Mouse (Mus musculus) R1 (cell line): Measurements from ENCODE around the gene Jund.

Source experiments
- DNase-seq: peaks from one replicate; pipeline ENCODE4 v3.0.0-alpha.2; 2018; ENCODE audit warnings: low read depth, low spot score

Gene Jund

DNA sequence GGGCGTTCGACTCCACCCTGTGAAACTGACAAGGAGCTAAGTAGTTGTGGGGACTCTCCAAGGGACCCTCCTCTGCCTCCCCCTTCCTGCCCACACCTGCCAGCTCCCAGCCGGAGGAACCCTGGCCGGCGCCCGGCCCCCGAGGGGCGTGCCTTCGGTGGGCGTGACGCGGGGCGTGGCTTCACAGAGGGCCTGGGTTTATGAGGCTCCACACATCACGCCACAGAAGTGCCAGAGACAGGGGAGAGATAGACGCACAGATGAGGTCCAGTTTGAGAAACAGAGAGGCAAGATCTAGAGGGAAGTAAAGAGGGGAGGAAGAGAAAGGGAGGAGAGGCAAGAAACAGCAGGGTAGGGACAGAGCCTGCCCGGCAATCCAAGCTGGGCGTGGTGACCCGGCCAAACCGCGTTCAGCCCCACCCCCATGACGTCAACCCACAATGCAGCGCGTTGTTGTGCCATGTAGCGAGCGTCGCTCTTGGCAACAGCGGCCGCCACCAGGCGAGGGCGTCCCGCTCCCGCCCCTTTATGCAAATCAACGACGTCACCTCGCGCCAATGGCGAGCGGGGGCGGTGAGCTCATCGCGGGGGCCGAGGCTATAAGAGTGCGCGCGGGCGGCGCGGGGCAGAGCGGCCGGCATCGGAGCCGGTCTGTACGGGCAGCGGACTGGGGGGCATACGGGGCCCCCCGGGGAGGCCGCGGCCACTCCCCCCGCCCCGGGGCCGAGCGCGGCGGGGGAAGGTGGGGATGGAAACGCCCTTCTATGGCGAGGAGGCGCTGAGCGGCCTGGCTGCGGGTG lies at the start of gene Jund:
Gene Jund, plus strand, starts transcription at position 640 of the 800 bp plus-strand sequence.
- peak; percentile 98 for DNase-seq

GRCm38 (mm10) chr8:70649324-70649723 lies 49.4 kb upstream of the Jund start:
- peak; percentile 92 for DNase-seq

GRCm38 (mm10) chr8:70650351-70650750 lies 48.4 kb upstream of the Jund start:
- DNase-seq = no peak

DNA sequence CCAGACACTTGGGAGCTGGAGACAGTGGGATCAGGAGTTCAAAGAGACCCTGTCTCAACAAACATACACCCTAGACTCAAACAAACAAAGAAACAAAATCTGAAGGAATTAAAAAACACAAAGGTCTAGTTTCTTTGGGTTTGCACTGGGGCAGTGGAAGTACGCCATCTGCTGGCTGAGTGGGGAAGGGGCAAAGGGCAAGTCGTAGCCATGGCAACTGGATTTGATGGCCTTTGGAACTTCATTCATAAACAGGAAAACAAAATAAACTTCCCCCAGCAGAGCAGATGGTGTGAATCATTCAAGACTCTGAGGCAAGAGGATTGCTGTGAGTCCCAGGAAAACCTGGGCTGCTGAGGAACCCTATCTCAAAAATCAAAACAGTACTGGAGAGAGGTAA lies 45.5 kb upstream of the Jund start:
- peak; percentile 65 for DNase-seq

DNA sequence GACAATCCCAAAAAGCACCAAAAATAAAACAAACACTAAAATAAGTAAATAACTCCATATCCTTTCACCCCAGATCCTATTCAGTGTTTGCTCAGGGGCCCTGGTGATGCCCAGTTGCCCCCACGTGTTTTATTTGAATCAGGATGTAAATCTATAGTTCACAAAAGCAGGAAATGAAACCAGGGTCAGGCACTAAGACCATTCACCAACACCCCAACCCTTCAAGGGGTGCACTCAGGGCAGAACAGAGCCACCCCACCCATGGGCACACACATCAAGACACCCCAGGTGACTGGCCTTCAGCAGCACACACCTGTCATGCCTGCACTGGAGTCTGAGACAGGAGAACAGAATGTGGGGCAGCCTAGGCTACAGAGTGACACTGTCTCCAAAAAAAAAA lies 44.6 kb upstream of the Jund start:
- no peak for DNase-seq

- DNase-seq = no peak
These were observed 43.3 kb upstream of the Jund start for GRCm38 (mm10) chr8:70655469-70655868.

GRCm38 (mm10) chr8:70656193-70656790 lies 42.5 kb upstream of the Jund start:
- DNase-seq = no peak

DNA sequence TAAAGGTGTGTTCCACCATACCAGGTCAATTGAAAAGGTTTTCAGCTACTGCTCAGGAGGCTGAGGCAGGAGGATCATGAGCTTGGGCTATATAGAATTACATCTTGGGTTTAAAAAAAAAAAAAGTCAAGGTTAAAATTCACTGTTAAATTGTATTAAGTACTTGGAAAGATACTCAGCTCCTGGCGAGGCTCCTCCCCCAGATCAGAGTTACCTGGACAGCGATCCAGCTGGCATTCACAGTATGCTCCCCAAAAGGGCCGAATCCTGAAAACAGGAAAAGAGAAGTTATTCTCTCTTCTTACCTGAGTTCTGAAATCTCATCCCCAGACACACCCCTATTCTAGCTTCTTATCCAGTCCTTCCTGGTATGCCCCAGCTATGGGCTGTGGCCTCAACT lies 41.5 kb upstream of the Jund start:
- no peak for DNase-seq

DNA sequence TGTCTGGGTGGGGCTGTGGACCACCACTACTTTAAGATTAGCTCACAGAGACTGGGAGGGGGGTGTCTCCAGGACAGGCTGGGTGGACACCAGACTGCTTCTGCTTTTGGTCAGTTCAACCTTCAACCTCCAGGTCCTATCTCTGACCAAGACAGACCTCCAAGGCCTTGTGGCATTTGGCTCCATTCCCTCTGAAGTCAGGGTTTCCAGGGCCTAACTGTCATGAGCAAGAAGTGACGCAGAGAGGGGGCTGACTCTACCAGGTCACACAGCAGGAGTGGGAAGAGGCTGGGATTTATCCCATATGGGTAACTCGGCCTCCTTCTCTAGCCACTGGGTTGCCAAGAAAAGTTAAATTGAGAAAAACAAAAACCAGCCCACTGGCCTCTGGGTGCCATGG lies 41.0 kb upstream of the Jund start:
- no peak for DNase-seq

DNA sequence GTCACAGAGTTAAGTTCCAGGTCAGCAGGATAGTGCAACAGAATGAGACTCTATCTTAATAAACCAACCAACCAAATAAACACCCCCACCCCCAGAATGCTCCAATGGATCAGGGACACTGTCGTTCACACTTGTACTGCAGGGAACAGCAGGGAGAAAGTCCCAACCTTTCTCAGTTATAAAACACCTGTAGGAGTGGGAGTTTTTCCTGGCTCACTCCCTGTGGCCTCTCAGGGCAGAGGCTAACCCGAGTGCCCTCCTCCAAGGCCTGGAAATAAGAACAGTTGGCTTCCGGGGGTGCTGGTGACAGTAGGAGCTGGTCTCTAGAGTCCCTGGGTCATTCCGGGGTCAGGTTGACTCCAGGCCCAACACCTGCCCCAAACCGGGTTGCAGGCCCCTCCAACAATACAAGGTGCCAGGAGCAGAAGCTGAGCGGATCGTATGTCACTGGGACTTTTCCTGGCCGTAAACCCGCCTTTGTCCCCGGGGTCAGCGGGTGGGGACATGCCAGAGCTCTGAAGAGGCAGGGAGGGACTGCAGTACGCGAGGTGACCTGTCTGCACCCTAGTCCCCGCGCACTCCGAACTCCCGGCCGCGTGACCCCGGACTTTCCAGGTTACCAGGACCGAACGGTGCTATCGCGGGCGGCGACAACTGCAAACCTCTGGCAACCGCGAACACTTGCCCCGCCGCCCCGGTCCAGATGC lies 39.7 kb upstream of the Jund start:
- no peak for DNase-seq

DNA sequence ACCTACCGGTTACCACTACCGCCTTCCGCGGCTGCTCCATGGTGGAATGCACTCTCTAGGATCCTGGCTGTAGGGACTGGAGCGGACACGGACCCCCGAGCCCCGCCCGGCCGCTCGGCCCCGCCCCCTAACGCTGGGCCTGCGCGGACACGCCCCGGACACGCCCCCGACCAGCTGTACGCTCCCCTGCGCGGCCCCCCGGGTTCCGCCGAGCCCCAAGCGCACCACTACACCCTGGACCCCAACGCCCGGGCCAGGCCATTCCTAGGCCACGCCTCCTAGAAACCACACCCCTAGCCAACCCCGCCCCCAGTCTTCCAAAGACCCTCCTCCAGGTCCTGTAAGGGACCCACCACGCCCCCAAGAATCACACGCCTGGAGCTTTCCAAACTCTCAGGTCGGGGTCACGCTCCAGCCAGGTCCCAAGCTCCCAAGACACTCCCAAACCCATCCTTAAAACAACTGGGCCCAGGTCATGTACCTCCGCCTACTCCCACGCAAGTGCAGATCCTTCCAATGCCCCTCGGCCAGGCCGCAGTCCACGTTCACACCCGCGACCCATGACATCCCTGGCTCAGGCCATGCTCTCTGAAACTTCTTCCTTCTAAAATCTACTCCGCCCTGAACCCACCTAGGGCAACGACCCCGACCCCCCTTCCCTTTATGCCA lies 39.0 kb upstream of the Jund start:
- peak; percentile 98 for DNase-seq

DNA sequence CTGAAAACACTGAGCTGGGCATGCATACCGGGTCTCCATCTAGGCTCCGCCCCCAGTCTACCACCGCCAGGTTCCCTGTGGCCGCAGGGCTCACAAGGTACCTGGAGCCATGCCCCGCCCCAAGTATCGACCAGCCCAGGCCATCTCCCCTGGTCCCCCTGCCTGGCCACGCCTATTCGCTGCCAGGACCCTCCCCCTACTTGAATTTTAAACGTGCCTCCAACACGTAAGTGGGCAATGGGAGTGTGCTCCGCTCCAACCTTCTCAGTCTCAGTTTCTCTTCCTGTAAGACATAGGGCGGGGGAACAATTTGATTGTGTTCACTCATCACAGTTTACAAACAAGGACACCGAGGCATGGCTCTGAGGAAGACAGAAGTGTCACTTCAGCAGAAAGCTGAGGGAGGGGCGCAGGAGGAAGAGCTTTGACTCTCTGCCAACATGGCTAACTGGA lies 38.5 kb upstream of the Jund start, which contains the start of gene Pgpep1:
Gene Pgpep1, minus strand, starts transcription at position 116 of the 453 bp plus-strand sequence.
- peak; percentile 97 for DNase-seq

GRCm38 (mm10) chr8:70663691-70664090 lies 35.1 kb upstream of the Jund start:
- DNase-seq = no peak

DNA sequence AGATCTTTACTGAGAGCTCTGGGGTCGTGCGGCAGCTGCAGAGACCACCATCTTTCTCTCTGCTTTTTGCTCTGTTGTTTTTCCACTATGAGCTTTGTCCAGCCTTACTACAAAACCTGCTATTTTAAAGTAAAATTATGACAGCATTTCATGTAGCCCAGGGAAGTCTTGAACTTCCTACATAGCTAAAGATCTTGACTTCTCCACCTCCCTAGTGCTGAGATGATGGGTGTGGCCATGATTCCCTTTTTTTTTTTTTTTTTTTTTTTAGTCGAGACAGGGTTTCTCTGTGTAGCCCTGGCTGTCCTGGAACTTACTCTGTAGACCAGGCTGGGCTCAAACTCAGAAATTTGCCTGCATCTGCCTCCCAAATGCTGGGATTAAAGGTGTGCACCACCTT lies 34.1 kb upstream of the Jund start:
- DNase-seq = no peak

DNA sequence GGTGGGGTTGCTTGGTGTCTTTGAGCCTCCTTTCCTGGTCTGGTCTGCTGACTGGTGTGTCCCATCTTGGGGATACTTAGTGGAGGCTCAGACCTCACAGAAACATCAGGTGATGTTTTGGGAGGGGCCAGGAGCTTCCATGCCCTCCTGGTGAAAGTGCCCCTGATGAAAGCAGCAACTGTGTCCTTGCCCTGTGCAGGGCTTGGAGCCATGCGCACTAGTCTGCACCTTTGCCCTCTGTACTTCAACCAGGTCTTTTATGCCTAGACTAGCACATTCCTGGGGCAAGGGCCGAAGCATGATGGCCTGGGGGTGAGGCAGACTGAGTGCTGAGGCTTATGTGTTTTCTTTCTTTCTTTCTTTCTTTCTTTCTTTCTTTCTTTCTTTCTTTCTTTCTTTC lies 33.1 kb upstream of the Jund start:
- DNase-seq = no peak

GRCm38 (mm10) chr8:70667071-70667470 lies 31.7 kb upstream of the Jund start:
- no peak for DNase-seq

DNA sequence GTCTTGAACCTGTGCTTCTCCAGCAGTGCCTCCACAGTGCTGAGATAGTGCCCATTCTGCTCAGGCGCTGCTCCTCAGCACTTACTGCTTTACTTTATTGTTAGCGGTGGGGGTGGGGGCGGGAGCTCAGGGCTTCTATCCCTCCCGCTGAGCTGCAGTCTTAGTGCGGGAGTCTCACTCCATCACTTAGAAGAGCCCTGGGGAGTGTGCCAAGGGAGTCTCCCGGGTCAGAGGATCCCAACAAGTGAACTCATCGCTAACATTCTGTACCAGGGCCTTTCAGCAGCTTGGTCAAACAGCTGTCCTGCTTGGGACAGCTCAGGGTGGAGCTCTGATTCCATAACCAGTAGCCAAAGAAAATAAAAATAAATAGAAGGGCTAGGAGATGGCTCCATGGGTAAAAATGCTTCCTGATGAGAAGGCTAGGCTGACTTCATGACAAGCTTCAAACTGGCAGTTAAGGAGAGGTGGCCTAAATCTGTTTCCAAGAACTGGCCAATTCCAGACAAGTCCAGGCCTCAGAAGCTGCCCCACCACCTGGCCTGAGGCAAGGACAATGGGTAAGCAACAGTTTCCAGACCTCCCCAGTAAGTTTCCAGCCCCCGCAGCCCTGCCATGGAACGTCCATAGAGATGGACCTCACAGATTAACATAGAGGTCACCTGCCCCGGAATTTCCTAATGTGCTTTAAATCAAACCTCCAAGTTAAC lies 27.0 kb upstream of the Jund start:
- DNase-seq = no peak

GRCm38 (mm10) chr8:70672325-70673078 lies 26.2 kb upstream of the Jund start:
- DNase-seq = no peak

- DNase-seq = peak; percentile 100
These were observed 25.5 kb upstream of the Jund start, which contains the start of gene Lsm4 for GRCm38 (mm10) chr8:70673079-70673856. TSS of gene Lsm4 (plus strand) at chr8:70673248.

DNA sequence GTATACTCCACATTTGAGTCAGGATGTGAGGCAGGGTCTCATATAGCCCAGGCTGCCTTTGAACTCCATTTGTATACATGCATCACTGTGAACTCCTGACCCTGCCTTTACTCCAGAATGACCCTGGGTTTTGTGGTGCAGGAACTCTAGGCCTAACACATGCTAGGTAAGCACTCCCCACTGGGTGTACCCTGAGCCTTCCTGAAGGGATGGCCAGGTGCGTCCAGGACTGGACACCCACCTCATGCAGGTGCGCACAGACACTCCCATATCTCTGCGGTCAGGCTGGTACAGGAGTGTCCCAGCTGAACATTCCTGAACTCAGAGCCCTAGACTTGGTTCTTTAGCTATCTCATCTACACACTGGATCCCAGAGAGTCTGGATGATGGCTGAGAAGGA lies 24.6 kb upstream of the Jund start:
- peak; percentile 37 for DNase-seq
